Mouse (Mus musculus): ENCODE results near the gene Ptchd1. TPM values are rescaled to one million over a fixed set of nuclear protein-coding genes. Genes with fewer than 3 reads are reported as not detected.

Ptchd1 gene
- polyA plus RNA-seq, 1 experiment from 2014 or later = 0.26 TPM

DNA sequence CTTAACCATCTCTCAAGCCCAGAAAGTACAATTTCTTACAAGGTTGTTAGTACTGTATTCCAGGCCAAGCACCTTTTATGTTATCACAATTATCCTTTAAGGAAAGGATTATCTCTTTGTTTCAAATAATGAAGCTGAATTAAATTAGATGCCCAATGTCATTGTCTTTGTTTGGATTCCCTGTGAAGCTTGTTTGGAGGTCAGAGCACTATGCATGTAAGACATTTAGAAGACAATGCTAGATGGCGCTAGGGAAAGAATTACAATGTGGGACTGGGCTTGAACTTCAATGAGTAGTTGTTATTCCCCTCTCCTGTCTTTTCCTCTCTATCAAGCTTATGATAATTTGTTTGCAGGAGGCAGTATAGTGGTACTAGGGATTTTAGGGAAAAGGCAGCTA, 28.9 kb downstream of the Ptchd1 start:
- H3K36me3 ChIP-seq = no peaks in the 10 kb centered on the region
- no peaks in the 10 kb centered on the region for H3K9me3 ChIP-seq (replicated peaks)
- H3K9ac ChIP-seq = no peak overlapping the region
- H3K4me3 ChIP-seq = no peak overlapping the region
- ATAC-seq (ENCODE audit: insufficient number of reproducible peaks, low FRiP score) = no peak
- H3K4me2 ChIP-seq = no peak overlapping the region
- WGBS = 48% methylated on average over 1 of the region's 1 CpGs
- no peaks in the 10 kb centered on the region for H3K4me1 ChIP-seq (replicated peaks)
- no peaks in the 10 kb centered on the region for H3K27me3 ChIP-seq (replicated peaks)
- H3K27ac ChIP-seq (ENCODE audit: poor library complexity, severe bottlenecking) = no peak overlapping the region

GRCm38 (mm10) chrX:155592467-155592866, 31.1 kb downstream of the Ptchd1 start:
- Histone ChIP-seq H3K4me2 (no peak overlapping the region), H3K4me3 (no peak overlapping the region), H3K9me3 (replicated peaks) (no peaks in the 10 kb centered on the region), H3K4me1 (replicated peaks) (no peaks in the 10 kb centered on the region), H3K27ac (ENCODE audit: poor library complexity, severe bottlenecking) (no peak overlapping the region), H3K36me3 (no peaks in the 10 kb centered on the region), H3K9ac (no peak overlapping the region), H3K27me3 (replicated peaks) (no peaks in the 10 kb centered on the region)
- 59% methylated on average over 2 of the region's 2 CpGs for WGBS
- ATAC-seq (ENCODE audit: insufficient number of reproducible peaks, low FRiP score) = no peak

DNA sequence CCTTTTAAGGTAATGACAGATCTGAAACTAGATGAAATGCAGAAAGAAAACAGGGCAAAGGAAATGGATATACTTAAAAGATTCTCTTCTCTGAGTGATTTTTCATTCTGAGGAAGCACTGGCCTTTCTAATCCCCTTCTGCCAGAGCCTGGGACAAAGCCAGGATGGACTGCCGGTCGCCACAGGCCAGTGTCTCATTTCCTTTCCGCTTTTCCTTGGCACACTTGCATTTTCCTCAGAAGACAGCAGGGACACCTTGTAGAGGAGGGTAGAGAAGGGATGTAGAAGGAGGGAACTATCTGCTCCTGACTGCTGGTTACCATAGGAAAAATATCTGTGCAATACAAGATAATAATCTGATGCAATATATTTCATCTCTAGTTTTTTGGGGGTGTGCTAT, 32.1 kb downstream of the Ptchd1 start:
- H3K4me1 ChIP-seq (replicated peaks) = no peaks in the 10 kb centered on the region
- H3K27ac ChIP-seq (ENCODE audit: poor library complexity, severe bottlenecking) = no peak overlapping the region
- H3K36me3 ChIP-seq = no peaks in the 10 kb centered on the region
- no peaks in the 10 kb centered on the region for H3K9me3 ChIP-seq (replicated peaks)
- WGBS = 58% methylated on average over 3 of the region's 3 CpGs
- no peaks in the 10 kb centered on the region for H3K27me3 ChIP-seq (replicated peaks)
- no peak overlapping the region for H3K4me3 ChIP-seq
- no peak overlapping the region for H3K9ac ChIP-seq
- ATAC-seq (ENCODE audit: insufficient number of reproducible peaks, low FRiP score) = no peak
- no peak overlapping the region for H3K4me2 ChIP-seq

GRCm38 (mm10) chrX:155584586-155584985, 39.0 kb downstream of the Ptchd1 start:
- 62% methylated on average over 2 of the region's 2 CpGs for WGBS

GRCm38 (mm10) chrX:155579791-155580190, 43.8 kb downstream of the Ptchd1 start:
- H3K9ac ChIP-seq = no peak overlapping the region
- H3K27me3 ChIP-seq (replicated peaks) = no peaks in the 10 kb centered on the region
- H3K4me1 ChIP-seq (replicated peaks) = no peaks in the 10 kb centered on the region
- H3K27ac ChIP-seq (ENCODE audit: poor library complexity, severe bottlenecking) = no peak overlapping the region
- H3K9me3 ChIP-seq (replicated peaks) = no peaks in the 10 kb centered on the region
- ATAC-seq (ENCODE audit: insufficient number of reproducible peaks, low FRiP score) = no peak
- no peak overlapping the region for H3K4me3 ChIP-seq
- H3K4me2 ChIP-seq = no peak overlapping the region
- H3K36me3 ChIP-seq = no peaks in the 10 kb centered on the region

More at GRCm38 (mm10) chrX:155584586-155584985, 39.0 kb downstream of the Ptchd1 start:
- H3K27ac ChIP-seq (ENCODE audit: poor library complexity, severe bottlenecking) = no peak overlapping the region
- H3K4me1 ChIP-seq (replicated peaks) = no peaks in the 10 kb centered on the region
- no peak for ATAC-seq (ENCODE audit: insufficient number of reproducible peaks, low FRiP score)
- H3K36me3 ChIP-seq = no peaks in the 10 kb centered on the region
- H3K27me3 ChIP-seq (replicated peaks) = no peaks in the 10 kb centered on the region
- H3K9me3 ChIP-seq (replicated peaks) = no peaks in the 10 kb centered on the region
- no peak overlapping the region for H3K9ac ChIP-seq
- no peak overlapping the region for H3K4me2 ChIP-seq
- H3K4me3 ChIP-seq = no peak overlapping the region

GRCm38 (mm10) chrX:155572396-155572795, 51.2 kb downstream of the Ptchd1 start:
- Histone ChIP-seq H3K9me3 (replicated peaks) (no peaks in the 10 kb centered on the region), H3K27ac (ENCODE audit: poor library complexity, severe bottlenecking) (no peak overlapping the region), H3K36me3 (no peaks in the 10 kb centered on the region), H3K9ac (no peak overlapping the region), H3K27me3 (replicated peaks) (no peaks in the 10 kb centered on the region), H3K4me3 (no peak overlapping the region), H3K4me1 (replicated peaks) (no peaks in the 10 kb centered on the region), H3K4me2 (no peak overlapping the region)
- ATAC-seq (ENCODE audit: insufficient number of reproducible peaks, low FRiP score) = no peak

- no peaks in the 10 kb centered on the region for H3K4me1 ChIP-seq (replicated peaks)
- H3K27me3 ChIP-seq (replicated peaks) = no peaks in the 10 kb centered on the region
- H3K27ac ChIP-seq (ENCODE audit: poor library complexity, severe bottlenecking) = no peak overlapping the region
- no peak overlapping the region for H3K9ac ChIP-seq
- H3K4me2 ChIP-seq = no peak overlapping the region
- H3K4me3 ChIP-seq = no peak overlapping the region
- ATAC-seq (ENCODE audit: insufficient number of reproducible peaks, low FRiP score) = no peak
- H3K9me3 ChIP-seq (replicated peaks) = no peaks in the 10 kb centered on the region
- H3K36me3 ChIP-seq = no peaks in the 10 kb centered on the region
Measured at GRCm38 (mm10) chrX:155543780-155544179, 79.8 kb downstream of the Ptchd1 start.

Other genes starting within 250 kb of the Ptchd1 start
- gene Gm15155, start 927 bp upstream of the Ptchd1 start, polyA plus RNA-seq (2016; fragmentation: Nextera tagmentation; extraction: Ambion mirVana) = not detected in 2 replicates

Data from heart, embryonic 12.5 days (tissue).